Mouse (Mus musculus): ENCODE results near the gene Msl1. TPM values are rescaled to one million over a fixed set of nuclear protein-coding genes. Genes with fewer than 3 reads are reported as not detected.

Msl1 gene
- polyA plus RNA-seq, 1 experiment from 2014 or later: 11.3 TPM

DNA sequence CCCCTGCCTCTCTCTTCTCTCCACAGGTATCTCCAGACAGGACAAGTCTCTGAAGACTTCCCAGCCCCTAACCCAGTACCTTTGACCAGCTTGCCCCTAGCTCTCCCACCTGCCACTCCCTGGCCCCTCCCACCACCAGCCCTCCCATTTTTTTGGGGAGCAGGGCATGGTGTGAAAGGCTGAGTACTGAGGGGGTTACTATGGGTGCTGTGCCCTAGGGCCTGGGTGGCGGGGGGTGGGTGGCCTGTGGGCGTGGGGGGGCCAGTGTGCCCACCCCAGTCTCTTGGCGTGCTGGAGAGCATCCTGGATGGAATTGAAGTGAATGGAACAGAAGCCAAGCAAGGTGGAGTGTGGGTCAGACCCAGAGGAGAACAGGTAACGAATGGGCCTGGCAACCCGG is 42.1 kb upstream of the Msl1 start:
- peak overlapping the region; percentile 90 for H3K27ac ChIP-seq (replicated peaks)
- H3K27me3 ChIP-seq (ENCODE audit: control insufficient read depth, insufficient read depth, low read length): no peaks in the 10 kb centered on the region
- no peak for ATAC-seq (ENCODE audit: low FRiP score, low TSS enrichment)
- no peak overlapping the region for H3K9ac ChIP-seq (ENCODE audit: low read length)
- H3K4me2 ChIP-seq (replicated peaks; ENCODE audit: low read depth): no peak overlapping the region
- H3K9me3 ChIP-seq (ENCODE audit: control insufficient read depth, low read length): no peaks in the 10 kb centered on the region
- TF ChIP-seq CTCF (IDR thresholded peaks at IDR 0.05; ENCODE audit: low read depth): no peak
- 86% methylated on average over 5 of the region's 5 CpGs for WGBS
- peaks cover 9% of the 10 kb centered on the region; the same call in 1 of the 2 replicates for H3K36me3 ChIP-seq (ENCODE audit: control insufficient read depth, insufficient read depth, low read length)
- DNase-seq (ENCODE audit: low spot score): no peak
- peaks cover 39% of the 10 kb centered on the region for H3K4me1 ChIP-seq (replicated peaks; ENCODE audit: control insufficient read depth, insufficient read depth)
- H3K4me3 ChIP-seq (ENCODE audit: low read depth, low read length): no peak overlapping the region

DNA sequence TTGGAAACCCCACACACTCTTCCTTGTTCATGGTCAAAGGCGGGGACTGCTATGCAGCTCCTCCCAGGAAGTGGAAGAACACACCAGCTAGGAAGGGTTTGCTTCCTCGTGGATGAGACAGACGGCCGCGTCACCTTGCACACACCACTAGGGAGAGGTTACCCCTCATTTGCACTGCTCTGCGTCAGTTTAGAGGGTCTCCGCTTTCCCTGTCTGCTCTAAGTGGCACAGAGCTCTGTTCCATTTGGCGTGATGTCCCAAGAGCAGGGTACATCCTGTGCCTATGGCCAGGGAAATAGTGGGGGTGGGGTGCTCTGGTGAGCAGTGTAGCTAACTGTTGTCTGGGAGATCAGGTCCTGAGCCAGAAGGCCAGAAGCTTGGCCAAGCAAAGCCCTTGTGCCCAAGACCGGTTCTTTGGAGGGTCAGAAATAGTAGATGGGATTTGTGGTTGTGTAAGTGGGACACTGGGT is 41.1 kb upstream of the Msl1 start:
- WGBS: 51% methylated on average over 9 of the region's 9 CpGs
- peak overlapping the region; percentile 90 for H3K27ac ChIP-seq (replicated peaks)
- H3K4me2 ChIP-seq (replicated peaks; ENCODE audit: low read depth): peak overlapping the region; percentile 17; the same call in 1 of the 2 replicates
- peaks cover 31% of the 10 kb centered on the region for H3K4me1 ChIP-seq (replicated peaks; ENCODE audit: control insufficient read depth, insufficient read depth)
- no peak overlapping the region for H3K4me3 ChIP-seq (ENCODE audit: low read depth, low read length)
- ATAC-seq (ENCODE audit: low FRiP score, low TSS enrichment): peak; percentile 61
- H3K36me3 ChIP-seq (ENCODE audit: control insufficient read depth, insufficient read depth, low read length): peaks cover 9% of the 10 kb centered on the region; the same call in 1 of the 2 replicates
- peak overlapping the region; percentile 47; the same call in 1 of the 2 replicates for H3K9ac ChIP-seq (ENCODE audit: low read length)
- H3K27me3 ChIP-seq (ENCODE audit: control insufficient read depth, insufficient read depth, low read length): no peaks in the 10 kb centered on the region
- H3K9me3 ChIP-seq (ENCODE audit: control insufficient read depth, low read length): no peaks in the 10 kb centered on the region
- no peak for TF ChIP-seq EP300 (optimal IDR thresholded peaks at IDR 0.05)
- 0 out of 2 replicates have a peak, but pooled peaks have one; percentile 5 for TF ChIP-seq CTCF (IDR thresholded peaks at IDR 0.05; ENCODE audit: low read depth)
- DNase-seq (ENCODE audit: low spot score): peak; percentile 58

DNA sequence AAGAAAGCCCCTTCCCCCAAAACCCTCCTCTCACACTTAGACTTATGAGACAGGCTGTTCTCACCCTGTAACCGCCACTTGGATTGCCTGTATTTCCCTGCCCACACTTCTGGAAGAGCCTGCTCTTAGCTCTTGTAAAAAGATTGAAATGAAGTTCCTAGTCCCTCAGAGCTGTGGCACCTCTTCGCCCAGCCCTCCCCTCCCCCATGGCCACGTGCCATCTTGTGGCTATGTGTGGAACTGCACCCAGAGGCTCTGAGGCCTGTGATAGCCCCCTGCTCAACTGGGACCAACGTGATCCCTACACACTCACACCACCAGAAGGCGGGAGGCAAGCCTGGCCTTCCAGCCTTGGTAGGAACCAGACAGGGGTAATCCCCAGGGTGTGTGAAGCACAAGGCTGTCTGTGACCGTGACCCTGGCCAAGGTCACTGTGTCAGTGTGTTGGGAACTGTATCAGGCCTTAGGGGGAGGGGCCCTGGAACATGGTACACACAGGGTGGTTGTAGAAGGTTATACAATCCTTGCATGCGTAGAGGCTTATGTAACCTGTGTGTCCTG is 40.6 kb upstream of the Msl1 start:
- Histone ChIP-seq H3K4me2 (replicated peaks; ENCODE audit: low read depth) (peak overlapping the region; percentile 17; the same call in 1 of the 2 replicates), H3K27ac (replicated peaks) (peak overlapping the region; percentile 90), H3K9ac (ENCODE audit: low read length) (peak overlapping the region; percentile 47; the same call in 1 of the 2 replicates), H3K9me3 (ENCODE audit: control insufficient read depth, low read length) (no peaks in the 10 kb centered on the region), H3K4me1 (replicated peaks; ENCODE audit: control insufficient read depth, insufficient read depth) (peaks cover 26% of the 10 kb centered on the region), H3K4me3 (ENCODE audit: low read depth, low read length) (no peak overlapping the region), H3K27me3 (ENCODE audit: control insufficient read depth, insufficient read depth, low read length) (no peaks in the 10 kb centered on the region), H3K36me3 (ENCODE audit: control insufficient read depth, insufficient read depth, low read length) (peaks cover 9% of the 10 kb centered on the region; the same call in 1 of the 2 replicates)
- TF ChIP-seq CTCF (IDR thresholded peaks at IDR 0.05; ENCODE audit: low read depth) (peak; percentile 98), EP300 (optimal IDR thresholded peaks at IDR 0.05) (no peak)
- 24% methylated on average over 7 of the region's 7 CpGs for WGBS
- ATAC-seq (ENCODE audit: low FRiP score, low TSS enrichment) (peak; percentile 55), DNase-seq (ENCODE audit: low spot score) (peak; percentile 87)

DNA sequence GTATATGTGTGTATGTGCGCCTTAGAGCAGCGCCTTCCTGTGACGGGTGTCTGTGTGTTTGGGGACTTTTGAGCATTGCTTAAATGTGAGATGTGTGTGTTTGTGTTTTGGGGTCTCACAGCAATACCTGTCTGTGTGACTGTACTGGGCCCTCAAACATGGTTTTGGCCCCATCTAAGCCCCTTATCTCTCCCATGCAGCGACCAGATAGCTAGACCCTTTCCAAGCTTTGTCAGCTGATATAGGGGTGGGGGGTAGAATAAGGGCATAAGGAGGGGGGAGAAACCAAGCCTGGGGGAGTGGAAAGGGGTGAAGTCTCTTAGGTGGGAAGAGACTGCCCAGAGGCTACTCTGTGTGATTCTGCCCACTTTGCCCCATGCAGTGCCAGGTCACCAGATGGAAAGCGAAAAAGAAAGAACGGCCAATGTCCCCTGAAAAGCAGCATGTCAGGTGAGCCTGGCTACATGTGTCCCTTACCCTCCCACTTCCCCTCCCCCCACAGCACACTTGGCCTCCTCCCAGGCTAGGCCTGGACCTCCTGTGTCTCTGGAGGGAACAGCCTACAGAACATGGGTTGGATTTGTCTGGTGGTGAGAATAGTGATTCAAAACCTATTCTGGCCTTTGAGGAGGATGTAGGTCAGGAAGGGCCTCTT is 39.5 kb upstream of the Msl1 start:
- Histone ChIP-seq H3K36me3 (ENCODE audit: control insufficient read depth, insufficient read depth, low read length) (peaks cover 12% of the 10 kb centered on the region), H3K4me3 (ENCODE audit: low read depth, low read length) (no peak overlapping the region), H3K27me3 (ENCODE audit: control insufficient read depth, insufficient read depth, low read length) (no peaks in the 10 kb centered on the region), H3K9me3 (ENCODE audit: control insufficient read depth, low read length) (no peaks in the 10 kb centered on the region), H3K27ac (replicated peaks) (no peak overlapping the region), H3K4me1 (replicated peaks; ENCODE audit: control insufficient read depth, insufficient read depth) (peaks cover 16% of the 10 kb centered on the region), H3K9ac (ENCODE audit: low read length) (no peak overlapping the region), H3K4me2 (replicated peaks; ENCODE audit: low read depth) (no peak overlapping the region)
- ATAC-seq (ENCODE audit: low FRiP score, low TSS enrichment) (no peak), DNase-seq (ENCODE audit: low spot score) (peak; percentile 16)
- TF ChIP-seq EP300 (optimal IDR thresholded peaks at IDR 0.05): no peak
- WGBS: 87% methylated on average over 6 of the region's 6 CpGs

DNA sequence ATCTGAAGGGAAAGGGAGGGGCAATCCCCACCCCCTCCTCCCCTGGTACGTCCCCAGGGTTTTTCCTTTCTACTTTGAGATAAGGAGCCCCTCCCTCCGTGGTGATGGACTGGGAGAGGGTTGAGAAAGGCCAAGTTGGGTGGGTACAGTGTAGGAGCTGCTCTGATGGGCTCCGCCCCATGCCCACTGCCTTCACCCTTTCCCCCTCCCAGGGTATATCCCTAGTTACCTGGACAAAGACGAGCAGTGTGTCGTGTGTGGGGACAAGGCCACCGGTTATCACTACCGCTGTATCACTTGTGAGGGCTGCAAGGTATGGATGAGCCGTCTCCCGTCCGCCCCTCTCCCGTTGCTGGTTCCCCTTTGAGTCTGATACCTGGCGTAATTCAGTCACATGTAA is 38.6 kb upstream of the Msl1 start:
- H3K9ac ChIP-seq (ENCODE audit: low read length): no peak overlapping the region
- no peak for ATAC-seq (ENCODE audit: low FRiP score, low TSS enrichment)
- WGBS: 82% methylated on average over 12 of the region's 12 CpGs
- no peaks in the 10 kb centered on the region for H3K9me3 ChIP-seq (ENCODE audit: control insufficient read depth, low read length)
- TF ChIP-seq CTCF (IDR thresholded peaks at IDR 0.05; ENCODE audit: low read depth): no peak
- TF ChIP-seq EP300 (optimal IDR thresholded peaks at IDR 0.05): no peak
- peaks cover 8% of the 10 kb centered on the region; the same call in 1 of the 2 replicates for H3K4me1 ChIP-seq (replicated peaks; ENCODE audit: control insufficient read depth, insufficient read depth)
- DNase-seq (ENCODE audit: low spot score): no peak
- H3K36me3 ChIP-seq (ENCODE audit: control insufficient read depth, insufficient read depth, low read length): peaks cover 12% of the 10 kb centered on the region
- H3K27ac ChIP-seq (replicated peaks): no peak overlapping the region
- H3K4me3 ChIP-seq (ENCODE audit: low read depth, low read length): no peak overlapping the region
- no peak overlapping the region for H3K4me2 ChIP-seq (replicated peaks; ENCODE audit: low read depth)
- no peaks in the 10 kb centered on the region for H3K27me3 ChIP-seq (ENCODE audit: control insufficient read depth, insufficient read depth, low read length)

DNA sequence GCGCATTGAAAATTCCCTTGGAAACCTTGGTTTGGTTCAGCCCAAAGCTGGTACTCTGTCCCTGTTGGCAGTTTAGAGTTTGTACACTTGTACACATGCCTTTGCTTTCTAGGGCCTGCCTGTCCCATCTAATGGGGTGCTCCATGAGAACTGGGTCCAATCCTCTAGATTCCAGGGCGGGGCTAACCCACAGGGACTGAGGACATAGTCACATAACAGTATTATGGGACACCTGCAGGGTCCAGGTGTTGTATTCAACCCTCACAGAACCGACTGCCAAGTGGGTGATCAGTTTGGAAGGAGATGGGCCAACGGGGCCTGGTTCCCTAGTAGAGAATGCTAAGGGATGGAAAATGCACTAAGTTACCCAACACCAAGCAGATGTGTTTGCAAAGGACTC is 33.4 kb upstream of the Msl1 start:
- DNase-seq (ENCODE audit: low spot score): no peak
- Histone ChIP-seq H3K9ac (ENCODE audit: low read length) (no peak overlapping the region), H3K36me3 (ENCODE audit: control insufficient read depth, insufficient read depth, low read length) (peaks cover 25% of the 10 kb centered on the region), H3K4me3 (ENCODE audit: low read depth, low read length) (no peak overlapping the region), H3K4me1 (replicated peaks; ENCODE audit: control insufficient read depth, insufficient read depth) (peaks cover 8% of the 10 kb centered on the region; the same call in 1 of the 2 replicates), H3K27me3 (ENCODE audit: control insufficient read depth, insufficient read depth, low read length) (no peaks in the 10 kb centered on the region), H3K27ac (replicated peaks) (0 out of 2 replicates have a peak overlapping the region, but pooled peaks have one; percentile 18), H3K9me3 (ENCODE audit: control insufficient read depth, low read length) (no peaks in the 10 kb centered on the region), H3K4me2 (replicated peaks; ENCODE audit: low read depth) (no peak overlapping the region)
- no peak for ATAC-seq (ENCODE audit: low FRiP score, low TSS enrichment)
- TF ChIP-seq CTCF (IDR thresholded peaks at IDR 0.05; ENCODE audit: low read depth) (no peak), EP300 (optimal IDR thresholded peaks at IDR 0.05) (no peak)
- WGBS: 94% methylated on average over 4 of the region's 4 CpGs

All from stomach, postnatal 0 days (tissue).